Mouse (Mus musculus): ENCODE data around the gene Nbas. TPM values are rescaled to one million over a fixed set of nuclear protein-coding genes. Genes with fewer than 3 reads are reported as not detected.

Nbas gene
- 16.6 and 18.5 TPM in 2 replicates for total RNA-seq (2017)

DNA sequence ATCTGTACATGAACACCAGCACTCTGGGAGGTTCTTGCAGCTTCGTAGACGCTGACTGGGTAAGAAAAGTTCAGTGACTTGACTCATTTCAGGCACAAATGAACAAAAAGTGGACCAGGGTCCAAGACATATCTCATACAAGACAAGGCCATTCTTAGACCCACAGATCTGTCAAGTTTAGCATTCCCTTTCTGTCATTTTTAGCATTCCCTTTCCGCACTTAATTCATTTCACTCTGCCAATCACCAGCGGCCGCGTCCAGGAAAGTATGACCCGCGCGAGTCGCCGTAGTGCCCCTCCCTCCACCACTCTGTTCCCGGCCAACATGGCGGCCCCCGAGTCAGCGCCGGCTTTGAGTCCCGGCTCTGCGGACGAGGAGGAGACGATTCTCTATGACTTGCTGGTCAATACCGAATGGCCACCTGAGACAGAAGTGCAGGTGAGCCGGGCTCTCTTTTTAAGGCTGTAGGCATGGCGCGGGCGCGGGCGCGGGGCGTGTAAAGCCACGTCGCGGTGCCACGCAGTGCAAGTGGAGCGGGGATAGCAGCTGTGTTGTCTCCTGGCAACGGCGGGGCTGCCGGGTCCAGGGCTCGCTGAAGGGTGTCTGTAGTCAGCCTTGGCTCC, at the start of gene Nbas:
Nbas (plus strand) TSS at position 308 of the 624 bp plus-strand sequence.
- peak; percentile 98 for ATAC-seq (replicated peaks; ENCODE audit: low read depth, poor library complexity, severe bottlenecking)

DNA sequence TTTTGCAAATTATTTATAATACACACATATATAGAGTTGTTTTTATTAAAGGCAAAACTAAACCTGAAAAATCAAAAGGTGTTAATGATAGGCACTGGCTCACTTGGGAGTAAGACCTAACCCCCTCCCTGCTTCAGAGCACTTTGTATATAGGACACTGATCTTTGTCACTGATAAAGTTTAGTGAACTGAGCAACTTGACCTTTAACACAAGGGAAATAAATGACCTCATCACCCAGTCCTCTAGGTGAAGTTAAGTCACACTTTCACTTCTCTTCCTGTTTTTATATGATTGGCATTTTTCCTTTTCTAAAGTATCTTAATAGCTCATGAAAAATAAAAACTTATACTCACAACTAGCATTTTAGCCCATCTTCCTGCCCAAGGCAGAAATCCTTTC, 26.5 kb upstream of the Nbas start:
- no peak for ATAC-seq (replicated peaks; ENCODE audit: low read depth, poor library complexity, severe bottlenecking)

DNA sequence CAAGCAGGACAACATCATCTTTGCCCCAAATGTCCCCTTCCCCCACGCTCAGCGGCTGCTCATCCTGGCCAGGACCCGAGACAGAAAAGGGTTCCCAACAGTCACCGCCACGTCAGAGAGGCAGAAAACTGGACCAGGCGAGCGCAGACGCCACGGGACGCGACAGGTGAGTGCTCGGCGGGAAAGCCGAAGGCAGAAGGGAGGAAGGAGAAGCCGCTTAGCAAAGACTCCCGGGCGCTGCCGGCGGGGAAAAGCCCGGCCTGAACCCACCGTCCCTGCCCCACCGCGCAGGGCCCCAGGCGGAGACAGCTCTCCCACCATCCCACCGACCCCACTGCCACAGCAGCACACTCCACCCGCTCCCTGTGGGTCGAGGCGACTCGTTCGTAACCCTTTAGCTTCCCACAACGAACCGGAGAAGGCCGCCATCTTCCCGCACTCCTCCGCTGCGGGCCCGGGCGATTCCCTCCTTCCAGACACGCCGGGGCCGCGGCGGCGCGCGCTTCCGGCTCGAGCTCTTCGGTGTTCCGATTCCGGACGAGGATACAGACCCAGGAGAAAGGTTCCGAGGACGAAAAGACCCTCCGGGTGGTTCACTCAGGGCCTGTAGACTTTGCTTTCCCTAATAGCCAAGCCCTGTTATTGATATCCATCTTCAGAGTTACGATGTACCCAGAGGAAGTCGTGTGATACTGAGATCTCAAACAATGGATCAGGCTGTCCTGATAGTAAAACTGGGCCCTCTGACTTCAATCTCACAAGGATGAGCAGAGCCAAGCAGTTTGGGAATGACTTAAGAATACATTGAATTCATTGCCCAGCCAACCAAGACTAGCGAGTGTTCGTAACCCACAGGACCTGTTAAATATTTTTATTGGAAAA, 20.0 kb upstream of the Nbas start, which contains the start of gene Ddx1:
Ddx1 (minus strand) TSS at position 523 of the 882 bp plus-strand sequence.
- peak; percentile 96 for ATAC-seq (replicated peaks; ENCODE audit: low read depth, poor library complexity, severe bottlenecking)

DNA sequence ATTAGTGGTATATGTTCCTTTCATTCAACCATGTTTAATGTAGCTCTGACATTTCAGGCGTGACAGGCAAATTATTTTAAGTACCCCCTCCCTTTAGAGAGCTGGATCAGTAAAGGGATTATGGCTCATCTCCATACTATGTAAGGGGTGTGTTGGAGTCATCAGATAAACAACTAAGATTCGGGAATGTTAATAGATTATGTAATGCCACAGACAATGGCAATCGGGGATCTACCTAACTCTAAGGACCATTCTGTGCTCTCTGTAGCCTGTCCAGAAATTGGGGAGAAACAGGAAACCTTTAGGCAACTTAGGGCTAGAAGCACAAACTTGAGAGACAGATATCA, 19.4 kb upstream of the Nbas start:
- ATAC-seq (replicated peaks; ENCODE audit: low read depth, poor library complexity, severe bottlenecking): no peak

DNA sequence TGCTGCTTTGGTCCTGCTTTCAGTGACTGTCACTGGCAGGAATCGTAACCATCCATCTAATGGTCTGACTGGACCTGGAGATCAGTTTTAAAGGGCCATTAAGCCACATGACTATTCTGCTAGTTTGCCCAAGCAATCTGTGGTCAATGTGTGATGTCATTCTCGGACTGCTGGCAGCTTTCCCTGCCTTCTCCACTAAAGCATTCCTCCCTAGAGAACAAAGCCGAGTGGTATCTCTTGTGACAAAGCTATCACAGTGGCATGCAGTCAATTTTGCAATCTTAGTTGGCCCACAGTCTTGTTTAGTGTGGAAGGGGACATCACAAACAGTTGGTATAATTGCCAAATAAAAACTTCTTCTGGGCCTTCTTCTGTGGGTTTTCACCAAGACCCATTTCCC, 13.9 kb upstream of the Nbas start:
- no peak for ATAC-seq (replicated peaks; ENCODE audit: low read depth, poor library complexity, severe bottlenecking)

DNA sequence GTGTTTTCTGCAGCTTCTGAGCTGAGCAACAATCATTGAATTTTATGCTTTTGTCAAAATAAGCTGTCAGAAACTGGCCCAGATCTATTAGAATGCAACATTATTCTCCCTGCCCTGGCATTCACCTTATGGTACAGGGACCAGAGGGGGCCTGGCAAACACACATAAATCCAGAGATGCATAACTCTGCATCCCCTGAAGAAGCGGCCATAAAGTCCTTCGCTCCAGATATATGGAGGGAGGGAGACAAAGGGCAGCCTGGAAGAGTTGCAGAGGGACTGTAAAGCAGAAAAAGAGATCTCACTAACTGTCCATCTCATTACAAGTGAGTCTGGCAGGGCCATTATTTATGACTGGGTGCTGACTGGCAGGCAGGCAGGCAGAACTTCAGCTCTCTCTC, 13.2 kb upstream of the Nbas start:
- no peak for ATAC-seq (replicated peaks; ENCODE audit: low read depth, poor library complexity, severe bottlenecking)

DNA sequence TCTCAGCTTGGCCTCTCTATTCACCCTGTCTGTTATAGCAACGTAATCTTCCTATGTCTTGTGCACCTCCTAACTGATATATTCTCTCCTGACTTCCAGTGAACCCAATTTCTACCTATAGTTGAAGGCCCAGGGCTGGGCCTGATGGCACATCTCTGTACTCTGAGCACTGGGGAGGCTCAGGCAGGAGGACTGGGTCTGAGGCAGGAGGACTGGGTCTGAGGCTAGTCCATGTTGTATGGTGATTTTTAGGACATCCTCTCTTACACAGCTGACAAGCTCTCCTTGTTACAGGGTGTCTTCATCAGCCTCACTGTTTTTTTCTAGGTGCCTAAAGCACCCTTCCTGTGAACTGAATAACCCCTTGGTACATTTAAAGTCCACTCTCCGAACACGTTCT, 521 bp upstream of the Nbas start:
- no peak for ATAC-seq (replicated peaks; ENCODE audit: low read depth, poor library complexity, severe bottlenecking)

DNA sequence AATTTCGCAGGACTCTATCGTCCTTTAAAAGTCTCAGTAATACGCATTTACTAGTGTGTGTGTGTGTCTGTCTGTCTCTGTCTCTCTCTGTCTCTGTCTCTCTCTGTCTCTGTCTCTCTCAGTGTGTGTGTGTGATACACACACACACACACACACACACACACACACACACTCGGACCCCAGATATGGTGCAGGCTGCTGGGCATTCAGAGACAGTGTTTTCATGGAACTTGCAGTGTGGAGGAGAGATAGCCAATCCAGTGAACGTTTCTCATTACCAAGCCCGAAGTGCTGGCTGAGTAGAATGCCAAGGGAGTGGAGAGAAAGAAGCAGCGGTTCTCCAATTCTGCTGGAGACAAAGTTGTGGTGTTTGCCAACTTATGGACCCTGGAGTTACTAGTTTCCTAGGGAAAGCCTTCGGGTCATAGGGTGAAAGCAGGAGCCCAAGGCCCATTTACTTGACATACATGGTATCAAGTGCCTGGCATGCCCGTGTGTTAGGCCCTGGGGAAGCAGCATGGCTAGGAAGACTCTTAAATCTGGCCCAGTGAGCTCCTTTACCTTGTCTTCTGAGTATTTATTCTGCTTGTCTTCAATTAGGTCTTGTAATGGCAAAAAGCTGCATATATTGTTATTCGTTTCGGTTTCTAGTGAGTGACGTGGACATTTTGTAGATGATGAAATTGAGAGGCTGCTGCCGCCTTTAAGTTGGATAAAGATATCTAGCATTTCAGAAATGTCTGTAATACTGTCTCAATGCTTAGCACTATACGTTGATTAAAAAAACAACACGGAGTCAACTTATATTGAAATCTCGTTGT, 847 bp downstream of the Nbas start:
- no peak for ATAC-seq (replicated peaks; ENCODE audit: low read depth, poor library complexity, severe bottlenecking)

DNA sequence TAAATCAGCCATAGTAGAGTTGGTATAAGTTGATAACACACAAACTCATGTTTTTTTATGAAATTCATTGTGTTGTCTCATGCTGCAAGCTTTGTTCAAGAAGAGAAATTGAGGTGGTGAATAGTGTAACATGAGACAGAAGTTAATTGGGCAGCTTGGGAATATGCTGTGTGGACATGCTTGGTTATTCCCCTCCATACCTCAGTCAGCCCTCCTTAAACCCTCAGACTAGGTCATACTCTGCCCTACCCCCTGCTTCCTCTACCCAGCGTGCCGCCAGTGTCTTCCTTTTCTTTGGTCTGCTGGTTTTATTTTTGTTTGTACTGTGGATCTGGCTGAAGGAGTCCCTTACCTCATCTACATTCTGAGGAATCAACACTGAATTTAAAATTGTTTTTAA, 22.5 kb downstream of the Nbas start:
- ATAC-seq (replicated peaks; ENCODE audit: low read depth, poor library complexity, severe bottlenecking): no peak

DNA sequence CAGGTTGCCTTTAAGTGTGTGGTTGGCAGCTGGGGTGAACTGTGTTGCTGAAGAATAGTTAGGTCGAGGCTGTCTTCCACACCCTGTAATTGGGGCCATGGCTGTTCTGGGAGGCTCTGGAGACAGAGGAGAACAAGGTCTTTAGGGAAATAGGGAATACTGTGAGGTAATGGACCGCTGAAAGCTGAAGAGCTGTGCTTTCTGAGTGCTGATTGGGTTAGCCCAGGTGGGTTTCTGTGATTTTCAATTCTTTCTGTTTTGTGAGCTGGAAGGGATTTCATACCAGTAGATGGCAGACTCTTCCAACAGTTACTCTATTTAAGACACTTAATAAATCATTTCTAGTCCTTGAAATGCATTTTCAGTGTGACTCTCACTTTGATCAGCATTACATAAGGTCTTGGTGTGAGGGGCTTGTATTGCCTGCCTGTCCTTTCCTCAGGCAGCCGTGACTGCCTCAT, 24.5 kb downstream of the Nbas start:
- no peak for ATAC-seq (replicated peaks; ENCODE audit: low read depth, poor library complexity, severe bottlenecking)

DNA sequence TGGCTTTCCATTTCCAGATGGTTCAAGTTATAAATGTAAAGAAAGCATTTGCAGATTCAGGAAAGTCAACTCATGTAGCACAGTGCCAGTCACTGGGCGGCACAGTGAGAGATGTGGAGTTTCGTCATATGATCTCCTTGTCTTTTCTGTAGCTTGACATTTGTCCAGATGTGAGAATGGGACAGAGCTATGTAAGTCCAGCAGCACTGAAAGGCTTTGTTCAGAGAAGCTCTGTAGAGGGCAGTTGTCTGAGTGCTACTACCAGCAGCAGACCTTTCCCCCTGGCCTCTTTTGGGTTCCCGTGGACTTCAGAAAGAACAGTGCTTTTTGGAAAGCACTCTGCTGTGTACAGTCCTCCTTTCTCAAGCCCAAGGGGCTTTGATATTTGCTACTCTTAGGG, 34.1 kb downstream of the Nbas start:
- no peak for ATAC-seq (replicated peaks; ENCODE audit: low read depth, poor library complexity, severe bottlenecking)

DNA sequence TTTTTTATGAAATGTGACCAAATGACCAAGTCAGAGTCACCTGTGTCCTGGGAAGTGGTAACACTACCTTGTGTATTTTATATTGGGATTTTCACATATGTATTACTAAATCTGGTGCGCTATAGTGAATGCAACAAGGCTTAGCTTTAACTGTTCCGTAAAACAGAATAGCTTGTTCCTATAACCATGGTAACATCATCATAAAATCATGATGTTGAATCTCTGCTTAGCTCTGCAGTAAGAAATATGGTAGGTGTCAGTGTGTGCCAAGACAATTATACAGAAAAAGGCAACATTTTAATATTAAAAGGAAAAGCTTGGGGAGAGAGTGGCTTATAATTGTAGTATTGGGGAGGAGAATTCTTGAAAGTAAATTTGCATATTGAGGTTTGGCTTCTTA, 45.0 kb downstream of the Nbas start:
- ATAC-seq (replicated peaks; ENCODE audit: low read depth, poor library complexity, severe bottlenecking): no peak

DNA sequence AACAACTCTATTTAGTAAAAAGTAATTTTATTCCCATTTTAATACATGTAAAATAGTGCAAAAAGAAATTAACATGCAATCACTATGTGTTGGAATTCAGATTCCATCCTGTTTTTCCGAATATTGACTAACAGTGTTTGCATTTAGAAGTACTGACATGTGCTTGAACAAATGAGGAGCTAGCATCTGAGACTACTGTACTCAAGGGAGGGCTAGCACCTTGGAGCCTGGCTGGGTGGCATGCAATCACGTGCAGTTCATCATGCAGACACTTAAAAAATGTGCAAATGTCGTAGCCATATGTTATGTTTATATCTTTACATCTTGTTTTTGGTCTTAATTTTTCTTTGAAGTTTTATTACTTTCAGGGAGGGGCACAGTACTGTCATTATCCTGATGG, 45.5 kb downstream of the Nbas start:
- ATAC-seq (replicated peaks; ENCODE audit: low read depth, poor library complexity, severe bottlenecking): no peak

DNA sequence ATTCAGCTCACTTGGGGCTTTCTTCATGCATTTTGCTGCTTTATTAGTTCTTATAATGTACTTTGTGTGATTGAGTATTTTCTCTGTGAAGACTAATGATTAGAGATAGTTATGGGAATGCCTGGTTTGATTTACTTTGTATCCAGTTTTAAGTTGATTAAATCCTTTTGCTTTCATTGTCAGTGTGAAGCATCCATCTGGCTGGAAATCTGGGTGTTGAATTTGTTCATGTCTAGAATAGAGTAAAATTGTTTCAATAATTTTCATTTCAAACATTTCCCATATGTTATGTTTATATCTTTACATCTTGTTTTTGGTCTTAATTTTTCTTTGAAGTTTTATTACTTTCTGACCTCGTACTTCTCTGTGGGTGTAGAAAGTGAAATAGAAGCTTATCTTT, 46.1 kb downstream of the Nbas start:
- no peak for ATAC-seq (replicated peaks; ENCODE audit: low read depth, poor library complexity, severe bottlenecking)

DNA sequence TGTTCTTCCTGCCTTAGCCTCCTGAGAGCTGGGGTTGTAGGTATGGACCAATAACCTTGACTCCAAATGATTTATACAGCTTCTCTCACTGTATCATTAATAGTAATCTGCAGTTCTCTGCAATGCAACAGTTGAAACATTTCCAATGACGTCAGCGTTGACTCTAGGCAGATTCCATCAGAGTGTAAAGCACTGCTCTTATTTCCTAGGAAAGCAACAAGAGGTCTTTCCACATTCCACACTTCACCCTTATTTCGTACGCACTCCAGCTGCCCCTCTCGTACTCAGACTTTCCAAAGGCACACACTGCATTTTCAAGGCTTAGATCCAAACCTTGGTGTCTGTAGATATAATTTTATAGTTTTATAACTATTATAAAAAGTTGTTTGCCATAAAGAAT, 73.6 kb downstream of the Nbas start:
- no peak for ATAC-seq (replicated peaks; ENCODE audit: low read depth, poor library complexity, severe bottlenecking)

DNA sequence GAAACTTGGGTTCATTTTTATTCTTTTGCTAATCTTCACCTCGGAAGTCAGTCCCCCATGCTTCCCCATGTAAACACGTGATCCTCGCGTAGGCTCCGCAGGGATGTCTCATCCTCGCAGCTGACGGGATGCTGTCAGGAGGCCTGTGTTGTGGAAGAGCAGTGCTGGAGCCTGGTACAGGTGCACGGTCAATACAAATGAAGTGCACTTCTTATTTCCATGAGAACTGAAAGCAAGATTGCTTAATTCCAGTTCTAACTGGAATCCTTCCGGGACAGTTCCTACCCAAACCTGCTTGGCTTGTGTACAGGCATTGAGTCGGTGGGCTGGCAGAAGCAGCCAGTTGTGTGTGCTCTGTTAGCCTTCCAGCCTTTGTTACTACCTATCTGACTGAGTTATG, 87.3 kb downstream of the Nbas start:
- no peak for ATAC-seq (replicated peaks; ENCODE audit: low read depth, poor library complexity, severe bottlenecking)

DNA sequence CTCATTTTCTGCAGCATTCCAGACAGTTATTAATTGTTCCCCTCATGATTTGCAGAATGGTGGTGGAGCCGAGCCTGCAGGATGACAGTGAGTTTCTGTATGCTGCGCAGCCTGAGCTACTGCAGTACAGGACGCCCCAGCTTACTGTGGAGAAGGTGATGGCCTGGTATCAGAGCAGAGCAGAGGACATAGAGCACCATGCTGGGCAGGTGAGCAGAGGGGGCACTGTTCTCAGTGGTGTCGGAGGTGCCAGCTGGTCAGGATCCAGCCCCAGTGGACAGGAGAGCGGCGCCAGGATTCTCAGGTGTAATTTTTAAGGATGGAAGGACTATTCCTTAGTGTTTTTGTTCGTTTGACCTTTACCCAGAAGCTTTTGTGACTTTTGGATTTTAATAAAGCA, 87.8 kb downstream of the Nbas start:
- ATAC-seq (replicated peaks; ENCODE audit: low read depth, poor library complexity, severe bottlenecking): no peak

DNA sequence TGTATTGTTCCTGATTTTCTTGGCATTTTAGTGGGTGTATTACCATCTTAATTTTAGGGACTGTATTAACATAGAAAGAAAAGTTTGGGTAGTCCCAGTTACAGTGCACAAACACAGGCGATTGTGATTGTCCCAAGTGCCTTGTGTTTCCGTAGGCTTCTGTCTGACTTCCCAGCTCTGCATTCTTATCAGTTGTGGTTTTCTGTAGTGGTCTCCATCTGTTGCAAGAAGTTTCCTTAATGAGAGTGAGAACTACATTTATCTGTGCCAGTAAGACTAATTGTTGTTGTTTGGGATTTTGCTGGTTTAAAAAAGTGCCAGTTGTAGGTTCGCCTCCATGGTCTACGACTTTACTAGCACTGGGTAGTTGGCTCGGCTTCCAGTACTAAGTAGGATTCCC, 88.3 kb downstream of the Nbas start:
- peak; percentile 89 for ATAC-seq (replicated peaks; ENCODE audit: low read depth, poor library complexity, severe bottlenecking)

DNA sequence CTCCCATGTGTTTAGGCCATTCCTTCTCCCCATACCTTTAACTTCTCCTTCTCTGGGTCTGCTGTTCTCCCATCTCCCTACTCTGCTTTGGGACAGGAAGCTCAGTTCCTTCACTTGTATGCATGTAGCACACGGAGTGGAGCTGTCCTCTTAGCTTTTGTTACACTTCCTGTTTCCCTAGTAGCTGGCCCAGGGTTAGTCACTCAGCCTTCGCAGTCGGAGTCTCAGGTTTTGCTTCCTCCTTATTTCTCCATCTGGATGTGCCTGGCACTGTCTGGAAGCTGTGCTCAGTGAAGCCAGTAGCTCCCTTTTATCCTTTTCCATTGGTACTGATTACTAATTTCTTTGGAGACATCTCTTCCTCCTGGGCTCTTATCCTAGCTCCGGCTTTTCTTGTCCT, 89.9 kb downstream of the Nbas start:
- ATAC-seq (replicated peaks; ENCODE audit: low read depth, poor library complexity, severe bottlenecking): peak; percentile 55

DNA sequence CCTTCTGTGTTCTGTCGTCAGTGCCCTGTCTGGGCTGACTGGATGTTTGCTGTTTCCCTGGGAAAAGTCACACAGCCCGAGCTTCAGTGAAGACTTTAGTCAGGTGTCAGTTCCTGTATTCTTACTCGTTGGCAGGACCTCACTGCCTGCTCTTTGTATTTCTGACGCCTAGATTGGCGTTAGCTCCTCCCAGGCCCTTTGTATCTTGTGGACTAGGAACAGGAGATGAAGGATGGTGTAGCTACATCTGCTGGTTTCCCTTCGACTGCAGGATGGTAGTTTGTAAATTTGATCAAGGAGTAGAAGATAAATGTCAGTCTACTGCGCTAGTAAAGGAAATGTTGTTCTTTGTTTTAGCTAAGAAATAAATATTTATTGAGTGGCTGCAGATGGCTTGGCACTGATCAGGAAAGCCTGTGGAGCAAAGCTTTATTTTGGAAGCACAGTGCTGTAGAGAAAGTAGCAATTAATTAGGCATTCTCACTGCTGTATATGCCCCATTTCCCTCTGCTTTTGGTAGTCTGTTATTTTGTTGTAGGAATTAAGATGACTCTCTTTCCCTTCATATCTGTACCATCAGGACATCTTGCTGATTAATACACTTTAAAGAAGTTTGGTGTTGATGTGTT, 91.4 kb downstream of the Nbas start:
- ATAC-seq (replicated peaks; ENCODE audit: low read depth, poor library complexity, severe bottlenecking): no peak
